Mouse (Mus musculus) CH12.LX (cell line): Measurements from ENCODE around the gene 4930430F08Rik.

ENCODE experiments used
- BHLHE40 ChIP-seq: IDR thresholded peaks from 2 replicates; pipeline ENCODE4 v1.6.1; 2011; ENCODE audit warnings: mild to moderate bottlenecking, low read depth, low read length, improper control_type of control experiment
- EP300 ChIP-seq: IDR thresholded peaks from 2 replicates; pipeline ENCODE4 v1.6.1; 2011; ENCODE audit warnings: low read length, improper control_type of control experiment
- GABPA ChIP-seq: IDR thresholded peaks from 2 replicates; pipeline ENCODE4 v1.6.1; 2012; ENCODE audit warnings: low read depth, low read length, improper control_type of control experiment, inconsistent platforms; ENCODE audit not compliant: insufficient replicate concordance
- MAX ChIP-seq: IDR thresholded peaks from 2 replicates; pipeline ENCODE4 v1.6.1; 2011; ENCODE audit warnings: low read length, improper control_type of control experiment
- POLR2A ChIP-seq: IDR thresholded peaks from 2 replicates; pipeline ENCODE4 v1.6.1; 2011; ENCODE audit warnings: low read depth, mild to moderate bottlenecking, improper control_type of control experiment, low read length
- RCOR1 ChIP-seq: conservative IDR thresholded peaks from 2 replicates; pipeline ENCODE4 v1.6.1; 2012; ENCODE audit warnings: low read depth, mild to moderate bottlenecking, inconsistent platforms, low read length, improper control_type of control experiment
- SMC3 ChIP-seq: IDR thresholded peaks from 2 replicates; pipeline ENCODE4 v1.6.1; 2011; ENCODE audit warnings: low read depth, low read length, improper control_type of control experiment
- USF1 ChIP-seq: IDR thresholded peaks from 2 replicates; pipeline ENCODE4 v1.6.1; 2014; ENCODE audit warnings: low read depth, mild to moderate bottlenecking, inconsistent platforms, low read length, improper control_type of control experiment
- ZC3H11A ChIP-seq: IDR thresholded peaks from 2 replicates; pipeline ENCODE4 v1.6.1; 2012; ENCODE audit warnings: low read depth, mild to moderate bottlenecking, inconsistent platforms, low read length, improper control_type of control experiment
- ZMIZ1 ChIP-seq: IDR thresholded peaks from 2 replicates; pipeline ENCODE4 v1.6.1; 2012; ENCODE audit warnings: low read depth, mild to moderate bottlenecking, inconsistent platforms, low read length, improper control_type of control experiment

GRCm38 (mm10) chr10:100564112-100564511 is 26.1 kb downstream of the 4930430F08Rik start:
- TF ChIP-seq MAX (no peak), SMC3 (no peak), BHLHE40 (no peak), GABPA (no peak), EP300 (no peak), USF1 (no peak), ZC3H11A (no peak), ZMIZ1 (no peak), POLR2A (no peak), RCOR1 (no peak)
